Mouse (Mus musculus) MEL-GATA-1-ER (cell line): ENCODE measurements around the gene Olfr8.
"Not testable (repeated sequence)": the region's sequence is repeated elsewhere in the genome, so short reads cannot be mapped to it uniquely, and the experiment has no call there.

Experiments used
- DNase-seq: peaks from one replicate; pipeline ENCODE4 v3.0.0-alpha.2; 2012; ENCODE audit warnings: low read depth; ENCODE audit errors: extremely low read depth

The Olfr8 gene

GRCm38 (mm10) chr10:78950336-78950735 lies at the start of gene Olfr8:
Gene Olfr8 (plus strand): TSS chr10:78950636.
- not testable (repeated sequence) for DNase-seq

- not testable (repeated sequence) for DNase-seq
These were observed 37.6 kb upstream of the Olfr8 start, which contains the start of gene Olfr1354 for GRCm38 (mm10) chr10:78912871-78913270. Gene Olfr1354 (plus strand): TSS chr10:78913171.

DNA sequence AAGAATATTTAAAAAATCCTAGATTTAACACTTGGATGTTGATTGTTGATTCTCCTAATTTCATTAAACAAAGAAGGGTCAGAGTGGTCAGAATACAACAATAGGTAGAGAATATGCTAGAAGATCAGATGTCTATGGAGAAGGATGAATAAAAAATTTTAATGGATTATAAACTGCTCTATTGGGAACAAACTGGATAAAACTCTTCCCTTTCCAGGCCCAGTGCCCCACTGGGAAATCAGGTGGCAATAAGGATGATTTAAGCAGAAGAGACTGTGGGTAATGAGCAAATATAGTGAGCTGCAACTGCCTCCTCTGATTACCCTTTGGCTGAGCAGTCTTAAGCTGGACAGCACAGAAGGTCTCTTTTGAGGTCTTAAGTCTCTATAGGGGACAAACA lies 12.6 kb downstream of the Olfr8 start, which contains the start of gene Olfr1353:
TSS of gene Olfr1353 (plus strand) at position 301 of the 400 bp plus-strand sequence.
- not testable (repeated sequence) for DNase-seq

GRCm38 (mm10) chr10:78980750-78981149 lies 30.3 kb downstream of the Olfr8 start, which contains the start of gene Olfr1352:
Gene Olfr1352 (plus strand): TSS chr10:78981050.
- no peak for DNase-seq
